Mouse (Mus musculus) right cerebral cortex, postnatal 4 days (tissue): Measurements from ENCODE around the gene Adam25.
"Not testable (repeated sequence)": the region's sequence is repeated elsewhere in the genome, so short reads cannot be mapped to it uniquely, and the experiment has no call there.

Experiments used
- DNase-seq: peaks from one replicate; pipeline ENCODE4 v3.0.0-alpha.2; 2022

Gene Adam25

DNA sequence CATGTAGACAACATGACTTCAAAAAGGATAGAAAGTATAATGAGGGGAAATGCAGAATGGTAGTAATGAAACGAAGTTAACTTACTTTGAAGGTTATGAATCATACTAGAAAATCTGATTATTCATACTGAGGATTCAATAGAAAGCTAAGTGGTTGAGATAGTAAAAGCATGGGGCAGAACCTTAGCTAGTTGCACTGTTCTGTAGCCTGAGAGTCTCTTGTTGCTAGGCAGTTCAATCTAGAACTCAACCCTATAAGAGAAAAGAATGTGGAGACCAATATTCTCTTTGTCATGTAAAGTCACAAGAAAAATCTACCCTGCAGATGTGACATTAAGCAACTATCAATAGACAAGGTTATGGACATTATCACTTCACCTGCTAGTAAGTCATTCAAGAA is at the start of gene Adam25:
Gene Adam25, plus strand, starts transcription at position 301 of the 400 bp plus-strand sequence.
- DNase-seq: not testable (repeated sequence)

DNA sequence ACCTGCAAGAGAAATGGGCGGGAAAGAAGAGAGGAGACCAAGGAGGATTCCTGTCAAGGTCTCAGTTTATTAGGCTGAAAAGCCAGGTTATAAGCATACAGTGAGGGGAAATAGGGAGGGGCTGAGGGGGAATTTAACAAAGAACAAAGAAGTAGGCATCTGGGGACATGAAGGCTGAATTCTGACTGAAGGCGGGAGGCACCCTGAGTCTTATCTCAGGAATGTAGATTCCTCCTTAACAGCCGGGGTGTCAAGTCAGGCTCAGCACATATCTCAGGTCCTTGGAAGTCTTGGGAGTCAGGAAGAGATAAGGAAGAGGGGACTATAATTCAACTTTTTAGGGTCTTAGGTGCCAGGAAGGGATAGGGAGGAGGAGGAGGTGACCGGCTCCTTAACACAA is 36.6 kb upstream of the Adam25 start:
- not testable (repeated sequence) for DNase-seq

DNA sequence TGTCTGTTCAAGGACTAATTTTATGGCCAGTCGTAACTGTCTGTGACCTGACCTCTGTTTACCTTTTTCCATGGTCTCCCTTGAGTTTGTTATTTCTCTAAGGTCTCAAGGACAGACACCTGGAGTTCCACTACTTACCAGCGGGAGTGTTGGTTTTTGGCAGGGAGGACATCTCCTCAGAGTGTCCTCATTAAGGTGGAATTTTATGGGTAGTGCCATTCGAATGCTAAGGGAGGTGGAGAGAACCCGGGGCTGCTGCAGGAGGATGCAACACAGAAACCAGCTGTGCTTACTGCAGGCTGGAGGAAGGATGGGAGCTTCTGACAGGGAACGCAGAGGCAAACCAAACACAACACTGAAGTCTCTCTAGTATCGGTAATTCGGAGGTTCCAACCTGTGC is 36.0 kb upstream of the Adam25 start:
- DNase-seq: no peak

DNA sequence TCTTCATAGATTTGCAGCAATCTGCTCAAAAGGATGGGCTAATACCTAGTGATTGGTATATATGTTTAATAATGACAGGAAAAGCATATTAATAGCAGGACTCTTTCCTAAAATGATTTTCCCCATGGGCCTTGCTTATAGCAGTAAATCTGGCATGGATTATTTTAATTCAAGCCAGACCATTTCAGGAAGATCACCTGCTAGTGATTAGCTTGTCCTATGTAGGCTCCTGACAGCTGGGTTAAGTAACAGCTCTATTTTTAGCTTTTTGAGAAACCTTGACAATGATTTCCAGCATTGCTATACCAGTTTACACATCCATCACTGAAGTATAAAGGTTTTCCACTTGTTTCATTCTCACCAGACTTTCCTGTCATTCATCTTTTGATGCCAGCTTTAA is 31.3 kb downstream of the Adam25 start:
- DNase-seq: no peak

DNA sequence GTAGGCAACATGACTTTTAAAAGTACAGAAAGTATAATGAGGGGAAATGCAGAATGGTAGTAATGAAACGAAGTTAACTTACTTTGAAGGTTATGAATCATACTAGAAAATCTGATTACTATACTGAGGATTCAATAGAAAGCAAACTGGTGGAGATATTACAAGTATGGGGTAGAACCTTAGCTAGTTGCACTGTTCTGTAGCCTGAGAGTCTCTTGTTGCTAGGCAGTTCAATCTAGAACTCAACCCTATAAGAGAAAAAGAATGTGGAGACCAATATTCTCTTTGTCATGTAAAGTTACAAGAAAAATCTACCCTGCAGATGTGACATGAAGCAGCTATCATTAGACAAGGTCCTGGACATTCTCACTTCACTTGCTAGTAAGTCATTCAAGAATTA is 41.0 kb downstream of the Adam25 start, which contains the start of gene Adam20:
Gene Adam20, plus strand, starts transcription at position 301 of the 400 bp plus-strand sequence.
- not testable (repeated sequence) for DNase-seq

DNA sequence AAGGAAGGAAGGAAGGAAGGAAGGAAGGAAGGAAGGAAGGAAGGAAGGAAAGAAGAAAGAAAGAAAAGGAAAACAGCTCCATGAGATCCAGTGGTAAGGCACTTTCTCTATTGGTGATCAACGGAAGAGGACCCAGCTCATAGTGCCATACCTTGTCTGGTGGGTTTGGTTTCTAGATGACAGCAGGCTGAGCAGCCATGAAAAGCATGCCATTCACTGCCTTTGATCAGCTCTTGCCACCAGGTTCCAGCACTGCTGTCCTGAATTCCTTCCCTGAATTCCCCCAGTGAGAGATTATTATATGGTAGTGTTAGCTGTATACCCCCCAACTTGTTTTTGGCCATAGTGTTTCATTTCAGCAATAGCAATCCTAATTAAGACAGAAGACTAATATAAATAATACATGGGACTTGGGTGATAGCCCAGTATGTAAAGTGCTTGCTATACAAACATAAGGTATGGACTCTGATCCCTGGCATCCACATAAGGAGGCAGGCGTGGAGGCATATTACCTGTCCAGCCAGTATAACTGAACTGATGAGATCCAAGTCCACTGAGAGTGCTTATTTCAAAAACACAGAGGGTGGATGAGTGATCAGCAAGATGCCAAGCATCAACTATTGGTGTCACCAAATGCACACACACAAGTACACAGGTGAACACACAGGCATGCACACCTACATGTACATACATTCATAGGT is 51.5 kb downstream of the Adam25 start:
- no peak for DNase-seq
